Mouse (Mus musculus) testis, adult 2 months (tissue): ENCODE measurements around the gene Lrrk1. TPM values are rescaled to one million over a fixed set of nuclear protein-coding genes. Genes with fewer than 3 reads are reported as not detected.

Source experiments
- H3K27ac ChIP-seq: fragments of 200-500 bp; 2 replicates; pipeline ENCODE4 v1.5.1; 2012; ENCODE audit warnings: low read depth, low read length; ENCODE audit not compliant: control insufficient read depth, insufficient read depth
- H3K27me3 ChIP-seq: fragments of 200-500 bp; 2 replicates; pipeline ENCODE4 v1.6.1; 2012; ENCODE audit warnings: mild to moderate bottlenecking, low read length, moderate library complexity; ENCODE audit not compliant: control insufficient read depth, insufficient read depth
- H3K36me3 ChIP-seq: fragments of 200-500 bp; 2 replicates; pipeline ENCODE4 v1.6.1; 2012; ENCODE audit warnings: mild to moderate bottlenecking, low read length; ENCODE audit not compliant: control insufficient read depth, insufficient read depth
- H3K4me1 ChIP-seq: fragments of 200-500 bp; 2 replicates; pipeline ENCODE4 v1.6.1; 2012; ENCODE audit warnings: low read length; ENCODE audit not compliant: control insufficient read depth, insufficient read depth
- H3K4me3 ChIP-seq: fragments of 200-500 bp; 2 replicates; pipeline ENCODE4 v1.5.1; 2012; ENCODE audit warnings: low read depth, mild to moderate bottlenecking, low read length, moderate library complexity, mixed read lengths; ENCODE audit not compliant: control insufficient read depth
- CTCF ChIP-seq: fragments of 200-500 bp; IDR thresholded peaks from 2 replicates; pipeline ENCODE4 v1.5.1; 2012; ENCODE audit warnings: low read depth, mild to moderate bottlenecking, inconsistent platforms, low read length, moderate library complexity; ENCODE audit not compliant: control insufficient read depth, insufficient read depth, insufficient replicate concordance
- POLR2A ChIP-seq: fragments of 200-500 bp; IDR thresholded peaks from 2 replicates; pipeline ENCODE4 v1.6.1; 2012; ENCODE audit warnings: low read depth, mild to moderate bottlenecking, inconsistent platforms, low read length, moderate library complexity; ENCODE audit not compliant: control insufficient read depth
- polyA plus RNA-seq: library from polyadenylated mRNA; depleted of rRNA; stranded (reverse); fragments of >200 nt; gene quantifications from 2 replicates; pipeline ENCODE4 v1.2.3, GENCODE M21; 2012; rRNA removed

Gene Lrrk1
- polyA plus RNA-seq, result 2.3 and 2.4 TPM in 2 replicates

GRCm38 (mm10) chr7:66387813-66388521 is at the start of gene Lrrk1:
Gene Lrrk1, minus strand, starts transcription at chr7:66388350.
- Histone ChIP-seq H3K36me3 (no peaks in the 10 kb centered on the region), H3K27me3 (no peaks in the 10 kb centered on the region; the same call in 1 of the 2 replicates), H3K4me3 (peak within 1 kb of the TSS; percentile 67), H3K27ac (peak within 1 kb of the TSS; percentile 56), H3K4me1 (peaks cover 9% of the 10 kb centered on the region)
- TF ChIP-seq POLR2A (peak; percentile 33; the same call in 1 of the 2 replicates), CTCF (no peak)

DNA sequence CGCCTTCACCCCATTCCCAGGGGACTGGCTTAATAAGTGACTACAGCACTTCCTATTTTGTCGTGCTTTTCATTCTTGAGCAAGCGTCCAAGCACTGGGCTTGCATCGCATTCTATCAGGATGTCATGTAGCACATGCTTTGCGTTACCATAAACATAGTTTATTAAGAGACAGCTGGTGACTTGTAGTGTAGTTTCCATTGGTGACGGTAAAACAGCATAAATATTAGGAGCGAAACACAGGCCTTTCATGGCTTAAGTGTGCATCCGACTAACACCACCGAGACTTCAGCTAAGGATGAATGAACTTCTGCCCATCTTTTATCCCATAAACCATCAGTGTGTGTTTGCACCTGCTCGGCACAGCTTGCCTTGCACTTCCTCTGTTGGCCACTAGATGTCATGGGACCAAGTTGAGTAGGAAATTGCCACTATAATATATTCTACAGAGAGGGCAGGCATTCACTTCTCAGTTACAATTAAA is 46.3 kb upstream of the Lrrk1 start:
- H3K27ac ChIP-seq, result no peak overlapping the region
- no peaks in the 10 kb centered on the region for H3K4me1 ChIP-seq
- H3K36me3 ChIP-seq, result no peaks in the 10 kb centered on the region
- TF ChIP-seq POLR2A (no peak), CTCF (peak; percentile 81; the same call in 1 of the 2 replicates)
- no peaks in the 10 kb centered on the region for H3K27me3 ChIP-seq
- H3K4me3 ChIP-seq, result no peak overlapping the region

- Histone ChIP-seq H3K4me1 (peaks cover 5% of the 10 kb centered on the region; the same call in 1 of the 2 replicates), H3K27ac (no peak within 1 kb of the TSS), H3K27me3 (no peaks in the 10 kb centered on the region), H3K36me3 (no peaks in the 10 kb centered on the region), H3K4me3 (peak within 1 kb of the TSS; percentile 7)
- TF ChIP-seq POLR2A, result 0 out of 2 replicates have a peak, but pooled peaks have one; percentile 27
- no peak for TF ChIP-seq CTCF
Measured at GRCm38 (mm10) chr7:66427437-66428161, 39.4 kb upstream of the Lrrk1 start, which contains the start of gene Aldh1a3. Gene Aldh1a3, minus strand, starts transcription at chr7:66427517.

GRCm38 (mm10) chr7:66427053-66427436 is 38.9 kb upstream of the Lrrk1 start:
- Histone ChIP-seq H3K27me3 (no peaks in the 10 kb centered on the region), H3K27ac (no peak overlapping the region), H3K36me3 (no peaks in the 10 kb centered on the region), H3K4me1 (peaks cover 5% of the 10 kb centered on the region; the same call in 1 of the 2 replicates), H3K4me3 (peak overlapping the region; percentile 7)
- no peak for TF ChIP-seq POLR2A
- TF ChIP-seq CTCF, result no peak

DNA sequence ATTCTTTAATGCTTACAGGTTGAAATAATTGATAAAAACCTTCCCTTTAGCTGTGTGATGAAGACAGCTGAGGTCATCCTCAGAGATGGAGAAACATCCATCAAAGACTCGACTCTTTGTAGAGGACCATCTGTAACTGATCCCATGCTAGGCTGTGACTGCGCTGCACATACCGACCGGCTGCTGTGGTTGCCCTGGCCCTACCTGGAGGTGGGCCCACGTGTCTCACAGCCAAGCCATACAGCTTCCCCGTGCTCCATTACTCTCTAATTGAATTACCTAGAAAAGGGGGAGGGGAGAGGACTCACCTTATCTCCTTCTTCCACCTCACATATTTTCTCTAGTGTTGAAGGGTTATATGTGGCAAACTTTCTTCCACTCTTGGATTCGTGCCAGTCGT is 33.8 kb upstream of the Lrrk1 start:
- no peaks in the 10 kb centered on the region for H3K27me3 ChIP-seq
- H3K27ac ChIP-seq, result no peak overlapping the region
- TF ChIP-seq POLR2A (no peak), CTCF (no peak)

GRCm38 (mm10) chr7:66418981-66419380 is 30.8 kb upstream of the Lrrk1 start:
- TF ChIP-seq POLR2A (no peak), CTCF (no peak)
- no peak overlapping the region for H3K4me3 ChIP-seq
- no peaks in the 10 kb centered on the region for H3K27me3 ChIP-seq
- no peaks in the 10 kb centered on the region for H3K36me3 ChIP-seq
- no peak overlapping the region for H3K27ac ChIP-seq
- no peaks in the 10 kb centered on the region for H3K4me1 ChIP-seq

More for the DNA sequence above, 33.8 kb upstream of the Lrrk1 start:
- Histone ChIP-seq H3K4me1 (peaks cover 2% of the 10 kb centered on the region; the same call in 1 of the 2 replicates), H3K36me3 (no peaks in the 10 kb centered on the region), H3K4me3 (no peak overlapping the region)

DNA sequence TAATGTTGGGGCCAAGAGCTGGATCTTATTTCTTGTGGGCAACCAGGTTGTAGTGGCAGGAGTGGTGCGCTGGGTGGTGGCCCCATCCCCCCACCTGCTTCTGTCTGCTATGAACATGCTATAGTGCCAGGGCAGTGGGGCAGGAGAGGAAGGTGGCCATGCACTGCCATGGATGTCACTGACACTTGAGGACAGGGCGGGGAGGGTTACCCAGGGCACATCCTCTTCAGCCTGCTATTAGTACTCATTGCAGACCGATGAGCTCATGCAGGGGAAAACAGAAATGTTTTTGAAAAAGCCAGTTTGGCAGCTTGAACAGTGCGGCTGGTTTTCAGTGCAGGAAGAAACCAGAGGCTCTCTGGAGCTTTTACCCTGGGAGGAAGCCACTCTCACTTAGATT is 28.7 kb upstream of the Lrrk1 start:
- TF ChIP-seq CTCF (no peak), POLR2A (no peak)
- Histone ChIP-seq H3K36me3 (no peaks in the 10 kb centered on the region), H3K4me3 (no peak overlapping the region), H3K27me3 (no peaks in the 10 kb centered on the region), H3K4me1 (no peaks in the 10 kb centered on the region), H3K27ac (no peak overlapping the region)
